Mouse (Mus musculus): ENCODE results near the gene Ccrl2.

DNA sequence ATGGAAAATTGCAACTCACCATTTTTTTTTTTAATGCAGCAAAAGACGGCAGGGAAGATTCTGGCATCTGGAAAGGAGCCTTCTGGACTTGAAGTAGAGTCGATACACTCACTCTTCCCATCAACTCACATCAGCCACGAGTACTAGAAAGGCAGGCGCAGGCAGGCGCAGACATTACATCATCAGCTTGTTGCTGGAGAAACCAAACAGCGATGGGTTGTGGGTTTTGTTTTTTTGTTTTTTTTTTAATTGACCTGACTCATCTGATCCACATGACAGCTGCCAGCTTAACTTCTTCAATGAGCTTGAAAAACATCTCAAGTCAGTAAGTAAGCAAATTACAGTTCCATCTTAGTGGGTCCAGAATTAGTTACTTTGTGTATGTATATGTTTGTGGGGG is 28.8 kb upstream of the Ccrl2 start:
- TF ChIP-seq CTCF (IDR thresholded peaks at IDR 0.05; ENCODE audit: low read depth, low read length) (no peak), GATA1 (IDR thresholded peaks at IDR 0.05; ENCODE audit: borderline replicate concordance, low read length) (no peak), GATA2 (IDR thresholded peaks at IDR 0.05; ENCODE audit: borderline replicate concordance, low read depth, low read length) (no peak), TAL1 (conservative IDR thresholded peaks at IDR 0.05; ENCODE audit: low read depth, low read length) (no peak)

Measured in G1E (cell line).